Mouse (Mus musculus) limb, embryonic 14.5 days (tissue): ENCODE measurements around the gene Trem1. TPM values are rescaled to one million over a fixed set of nuclear protein-coding genes. Genes with fewer than 3 reads are reported as not detected.
A peak's percentile ranks its signal among the peaks of the same experiment; 100 is the strongest.

Experiments used
- ATAC-seq: fragments of 200-750 bp; cut with Nextera tagmentation; 2 replicates; pipeline ENCODE4 v1.8.0; 2017; ENCODE audit warnings: low read depth, moderate number of reproducible peaks, moderate TSS enrichment; ENCODE audit not compliant: low FRiP score
- DNase-seq: peaks from one replicate; pipeline ENCODE4 v3.0.0-alpha.2; 2015; ENCODE audit warnings: low spot score
- H3K27ac ChIP-seq: fragments of 300-500 bp; sonication (generic); replicated peaks from 2 replicates; pipeline ENCODE4 v1.5.1; 2014; ENCODE audit warnings: low read depth, mild to moderate bottlenecking, low read length, moderate library complexity, mixed read lengths
- H3K27me3 ChIP-seq: fragments of 300-500 bp; sonication (generic); 2 replicates; pipeline ENCODE4 v1.6.1; 2014; ENCODE audit warnings: low read length, mixed read lengths; ENCODE audit not compliant: control insufficient read depth, insufficient read depth
- H3K36me3 ChIP-seq: fragments of 300-500 bp; sonication (generic); 2 replicates; pipeline ENCODE4 v1.6.1; 2014; ENCODE audit warnings: mild to moderate bottlenecking, low read length, moderate library complexity, mixed read lengths; ENCODE audit not compliant: control insufficient read depth, insufficient read depth
- H3K4me1 ChIP-seq: fragments of 300-500 bp; sonication (generic); 2 replicates; pipeline ENCODE4 v1.6.1; 2014; ENCODE audit warnings: antibody characterized with exemption, low read length, mixed read lengths; ENCODE audit not compliant: control insufficient read depth, insufficient read depth
- H3K4me2 ChIP-seq: fragments of 300-500 bp; sonication (generic); replicated peaks from 2 replicates; pipeline ENCODE4 v1.6.1; 2014; ENCODE audit warnings: low read depth, mild to moderate bottlenecking, low read length, moderate library complexity; ENCODE audit not compliant: severe bottlenecking
- H3K4me3 ChIP-seq: fragments of 300-500 bp; sonication (generic); replicated peaks from 2 replicates; pipeline ENCODE4 v1.5.1; 2014; ENCODE audit warnings: low read length
- H3K9ac ChIP-seq: fragments of 300-500 bp; sonication (generic); 2 replicates; pipeline ENCODE4 v1.6.1; 2014; ENCODE audit warnings: mild to moderate bottlenecking, low read depth, low read length, moderate library complexity; ENCODE audit not compliant: severe bottlenecking
- H3K9me3 ChIP-seq: fragments of 300-500 bp; sonication (generic); 2 replicates; pipeline ENCODE4 v1.6.1; 2016; ENCODE audit warnings: low read length; ENCODE audit not compliant: control insufficient read depth
- POLR2A ChIP-seq: fragments of 200-500 bp; IDR thresholded peaks from 2 replicates; pipeline ENCODE4 v1.8.0; 2012; ENCODE audit warnings: inconsistent platforms, mild to moderate bottlenecking, moderate library complexity, borderline replicate concordance; ENCODE audit not compliant: insufficient read depth, insufficient read length; ENCODE audit errors: extremely low read depth
- WGBS: fragments of 180-500 bp; shearing (Covaris S2); extraction: QIAGEN DNeasy Blood & Tissue Kit; methylation state at CpG from one replicate; pipeline ENCODE4 v1.1.7; 2014; 5-methylcytosine and 5-hydroxymethylcytosine counted together
- polyA plus RNA-seq, 2 experiments: library from polyadenylated mRNA; depleted of rRNA in 1 of 2; stranded (reverse) in 1 of 2; unstranded in 1 of 2; fragments of >200 nt; fragmentation: Nextera tagmentation in 1 of 2; extraction: Ambion mirVana in 1 of 2; gene quantifications; 2 replicates each; pipeline versions ENCODE4 v1.2.1 to v1.2.3; 2012 to 2014

Gene Trem1
- polyA plus RNA-seq, 2 experiments: 0.01 to 0.08 TPM

GRCm38 (mm10) chr17:48281739-48282085, 49.1 kb downstream of the Trem1 start:
- ATAC-seq: peak; percentile 57; the same call in 1 of the 2 replicates
- peak overlapping the region; percentile 31 for H3K4me3 ChIP-seq
- WGBS: 3% methylated on average over 3 of the region's 3 CpGs
- no peak for TF ChIP-seq POLR2A
- H3K27me3 ChIP-seq: no peaks in the 10 kb centered on the region
- H3K27ac ChIP-seq: peak overlapping the region; percentile 39; the same call in 1 of the 2 replicates
- H3K4me1 ChIP-seq: peaks cover 9% of the 10 kb centered on the region
- H3K4me2 ChIP-seq: peak overlapping the region; percentile 43
- peak; percentile 69 for DNase-seq
- peak overlapping the region; percentile 45 for H3K9ac ChIP-seq
- no peaks in the 10 kb centered on the region for H3K9me3 ChIP-seq
- no peaks in the 10 kb centered on the region for H3K36me3 ChIP-seq

- H3K9me3 ChIP-seq: no peaks in the 10 kb centered on the region
- TF ChIP-seq POLR2A: no peak
- H3K4me1 ChIP-seq: no peaks in the 10 kb centered on the region; the same call in 1 of the 2 replicates
- DNase-seq (no peak), ATAC-seq (no peak)
- no peaks in the 10 kb centered on the region for H3K27me3 ChIP-seq
- H3K9ac ChIP-seq: no peak overlapping the region
- no peak overlapping the region for H3K4me2 ChIP-seq
- 67% methylated on average over 1 of the region's 1 CpGs for WGBS
- no peaks in the 10 kb centered on the region for H3K36me3 ChIP-seq
- no peak overlapping the region for H3K4me3 ChIP-seq
- no peak overlapping the region for H3K27ac ChIP-seq
Measured at GRCm38 (mm10) chr17:48286765-48287164, 54.2 kb downstream of the Trem1 start.

- no peak for TF ChIP-seq POLR2A
- Histone ChIP-seq H3K36me3 (no peaks in the 10 kb centered on the region), H3K4me3 (no peak overlapping the region), H3K9ac (no peak overlapping the region), H3K27me3 (no peaks in the 10 kb centered on the region), H3K27ac (no peak overlapping the region), H3K4me1 (no peaks in the 10 kb centered on the region; the same call in 1 of the 2 replicates), H3K9me3 (no peaks in the 10 kb centered on the region), H3K4me2 (no peak overlapping the region)
- 57% methylated on average over 2 of the region's 2 CpGs for WGBS
- DNase-seq (no peak), ATAC-seq (no peak)
Measured at GRCm38 (mm10) chr17:48287276-48287675, 54.7 kb downstream of the Trem1 start.

- Histone ChIP-seq H3K27me3 (no peaks in the 10 kb centered on the region), H3K9ac (no peak overlapping the region), H3K4me3 (no peak overlapping the region), H3K36me3 (no peaks in the 10 kb centered on the region), H3K4me1 (no peaks in the 10 kb centered on the region), H3K27ac (no peak overlapping the region), H3K4me2 (no peak overlapping the region), H3K9me3 (no peaks in the 10 kb centered on the region)
- no peak for DNase-seq
- 80% methylated on average over 5 of the region's 5 CpGs for WGBS
- no peak for TF ChIP-seq POLR2A
- no peak for ATAC-seq
Measured at GRCm38 (mm10) chr17:48293500-48294194, 61.1 kb downstream of the Trem1 start.

Other genes with a start within 250 kb of the Trem1 start
- gene 1700122O11Rik, start 194.5 kb upstream of the Trem1 start, polyA plus RNA-seq (2012; rRNA removed): not detected in 2 replicates
- not detected in 2 replicates for gene 1700122O11Rik, start 194.5 kb upstream of the Trem1 start, polyA plus RNA-seq (2014; fragmentation: Nextera tagmentation; extraction: Ambion mirVana)
- 0.08 TPM in 1 of 2 replicates, not detected in the other for gene 1700067P10Rik, start 143.4 kb upstream of the Trem1 start, polyA plus RNA-seq (2012; rRNA removed)
- not detected in 2 replicates for gene 1700067P10Rik, start 143.4 kb upstream of the Trem1 start, polyA plus RNA-seq (2014; fragmentation: Nextera tagmentation; extraction: Ambion mirVana)
- not detected in 2 replicates for gene 9830107B12Rik, start 86.5 kb upstream of the Trem1 start, polyA plus RNA-seq (2012; rRNA removed)
- not detected in 2 replicates for gene 9830107B12Rik, start 86.5 kb upstream of the Trem1 start, polyA plus RNA-seq (2014; fragmentation: Nextera tagmentation; extraction: Ambion mirVana)
- gene A530064D06Rik, start 65.5 kb upstream of the Trem1 start, polyA plus RNA-seq (2012; rRNA removed): 0.08 TPM in 1 of 2 replicates, not detected in the other
- not detected in 2 replicates for gene A530064D06Rik, start 65.5 kb upstream of the Trem1 start, polyA plus RNA-seq (2014; fragmentation: Nextera tagmentation; extraction: Ambion mirVana)
- not detected in 2 replicates for gene Trem3, start 15.0 kb downstream of the Trem1 start, polyA plus RNA-seq (2012; rRNA removed)
- not detected in 2 replicates for gene Trem3, start 15.0 kb downstream of the Trem1 start, polyA plus RNA-seq (2014; fragmentation: Nextera tagmentation; extraction: Ambion mirVana)
- 0.13 and 0.41 TPM in 2 replicates for gene Treml4, start 31.5 kb downstream of the Trem1 start, polyA plus RNA-seq (2012; rRNA removed)
- gene Treml4, start 31.5 kb downstream of the Trem1 start, polyA plus RNA-seq (2014; fragmentation: Nextera tagmentation; extraction: Ambion mirVana): 0.32 and 0.41 TPM in 2 replicates
- 0.79 and 1.3 TPM in 2 replicates for gene Treml2, start 66.7 kb downstream of the Trem1 start, polyA plus RNA-seq (2012; rRNA removed)
- gene Treml2, start 66.7 kb downstream of the Trem1 start, polyA plus RNA-seq (2014; fragmentation: Nextera tagmentation; extraction: Ambion mirVana): 0.11 TPM in 1 of 2 replicates, not detected in the other
- 0.18 and 0.45 TPM in 2 replicates for gene B430306N03Rik, start 83.4 kb downstream of the Trem1 start, polyA plus RNA-seq (2012; rRNA removed)
- 0.28 TPM in 1 of 2 replicates, not detected in the other for gene B430306N03Rik, start 83.4 kb downstream of the Trem1 start, polyA plus RNA-seq (2014; fragmentation: Nextera tagmentation; extraction: Ambion mirVana)
- gene Trem2, start 113.6 kb downstream of the Trem1 start, polyA plus RNA-seq (2012; rRNA removed): 10.4 and 12.8 TPM in 2 replicates
- gene Trem2, start 113.6 kb downstream of the Trem1 start, polyA plus RNA-seq (2014; fragmentation: Nextera tagmentation; extraction: Ambion mirVana): 6.8 and 8.4 TPM in 2 replicates
- gene Treml1, start 127.1 kb downstream of the Trem1 start, polyA plus RNA-seq (2012; rRNA removed): 0.54 and 1.2 TPM in 2 replicates
- gene Treml1, start 127.1 kb downstream of the Trem1 start, polyA plus RNA-seq (2014; fragmentation: Nextera tagmentation; extraction: Ambion mirVana): 0.74 and 1.4 TPM in 2 replicates
- gene Nfya, start 177.1 kb downstream of the Trem1 start, polyA plus RNA-seq (2012; rRNA removed): 95.0 and 123 TPM in 2 replicates
- 19.2 and 22.2 TPM in 2 replicates for gene Nfya, start 177.1 kb downstream of the Trem1 start, polyA plus RNA-seq (2014; fragmentation: Nextera tagmentation; extraction: Ambion mirVana)
- gene Oard1, start 177.2 kb downstream of the Trem1 start, polyA plus RNA-seq (2012; rRNA removed): 22.1 and 28.5 TPM in 2 replicates
- 46.8 and 46.9 TPM in 2 replicates for gene Oard1, start 177.2 kb downstream of the Trem1 start, polyA plus RNA-seq (2014; fragmentation: Nextera tagmentation; extraction: Ambion mirVana)
- gene Apobec2, start 200.2 kb downstream of the Trem1 start, polyA plus RNA-seq (2012; rRNA removed): 21.7 and 25.0 TPM in 2 replicates
- gene Apobec2, start 200.2 kb downstream of the Trem1 start, polyA plus RNA-seq (2014; fragmentation: Nextera tagmentation; extraction: Ambion mirVana): 28.7 and 42.5 TPM in 2 replicates
- 1.6 and 2.0 TPM in 2 replicates for gene Tspo2, start 218.8 kb downstream of the Trem1 start, polyA plus RNA-seq (2012; rRNA removed)
- gene Tspo2, start 218.8 kb downstream of the Trem1 start, polyA plus RNA-seq (2014; fragmentation: Nextera tagmentation; extraction: Ambion mirVana): 1.7 TPM in 2 replicates
- 0.15 and 0.41 TPM in 2 replicates for gene Unc5cl, start 222.1 kb downstream of the Trem1 start, polyA plus RNA-seq (2012; rRNA removed)
- gene Unc5cl, start 222.1 kb downstream of the Trem1 start, polyA plus RNA-seq (2014; fragmentation: Nextera tagmentation; extraction: Ambion mirVana): 0.18 TPM in 2 replicates